Mouse (Mus musculus): ENCODE results near the gene Mreg. TPM values are rescaled to one million over a fixed set of nuclear protein-coding genes. Genes with fewer than 3 reads are reported as not detected.

The Mreg gene
- 1 to 10 TPM; 2.8 TPM for total RNA-seq (2023)

DNA sequence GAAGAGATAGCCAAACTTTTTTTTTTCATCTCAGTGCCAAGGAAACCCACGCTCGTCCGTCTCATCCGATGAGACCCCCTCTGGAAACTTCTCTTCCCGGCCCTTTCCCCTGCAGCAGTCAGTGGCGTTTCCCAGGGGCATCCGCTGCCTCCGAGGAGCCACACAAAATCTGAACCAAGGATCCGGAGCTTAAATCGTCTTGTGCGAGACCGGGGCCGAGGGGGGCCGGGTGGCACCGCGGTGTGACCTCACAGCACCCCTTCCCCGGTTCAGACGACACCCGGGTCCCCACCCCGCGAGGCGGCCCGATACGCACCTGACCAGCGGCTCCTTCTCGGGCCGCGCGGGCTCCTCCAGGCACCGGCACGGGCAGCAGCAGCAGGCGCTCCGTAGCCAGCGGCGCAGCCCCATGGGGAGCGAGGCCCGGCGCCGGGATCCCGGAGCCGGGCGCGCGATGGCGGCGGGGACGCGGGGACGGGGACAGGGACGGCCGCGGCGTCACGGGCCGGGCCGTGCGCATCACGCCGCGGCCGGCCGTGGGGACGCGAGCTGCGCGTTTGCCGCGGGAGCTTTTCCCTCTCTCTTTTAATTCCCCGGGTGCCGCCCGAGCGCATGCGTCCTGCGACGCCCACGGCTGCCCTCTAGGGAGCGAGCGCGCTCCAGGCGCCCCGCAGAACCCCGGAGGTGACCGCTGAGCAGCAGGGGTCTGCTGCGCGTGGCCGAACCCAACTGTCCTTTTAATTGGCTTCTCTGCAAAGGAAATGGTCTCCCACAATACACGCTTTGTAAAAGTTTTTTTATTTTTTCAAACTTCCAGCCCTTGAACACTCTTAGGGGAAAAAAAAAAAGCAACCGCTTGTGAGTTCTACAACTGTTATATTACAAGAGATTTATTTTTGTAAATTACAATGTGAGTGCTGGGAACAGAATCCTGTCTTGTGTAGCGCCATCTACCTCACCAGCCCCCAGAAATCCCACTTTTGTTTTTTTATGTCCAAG, at the start of gene Mreg:
TSS of gene Mreg (minus strand) at position 607 of the 999 bp plus-strand sequence.

Other genes starting within 250 kb of the Mreg start
- 1 to 10 TPM; 1.7 to 3.5 TPM for gene Pecr, start 72.0 kb upstream of the Mreg start, total RNA-seq (2023)
- gene Tmem169, start 72.1 kb upstream of the Mreg start, total RNA-seq (2023) = not detected
- 10 to 100 TPM; 21.2 to 25.1 TPM for gene Xrcc5, start 95.1 kb upstream of the Mreg start, total RNA-seq (2023)